Mouse (Mus musculus) ES-Bruce4 (cell line): ENCODE measurements around the gene Tia1. TPM values are rescaled to one million over a fixed set of nuclear protein-coding genes. Genes with fewer than 3 reads are reported as not detected.

ENCODE experiments used
- H3K27ac ChIP-seq: 2 replicates; pipeline ENCODE4 v1.5.1; 2012; ENCODE audit warnings: low read length, inconsistent platforms; ENCODE audit not compliant: insufficient read depth
- H3K27me3 ChIP-seq: 2 replicates; pipeline ENCODE4 v1.6.1; 2012; ENCODE audit warnings: mild to moderate bottlenecking, low read length, inconsistent platforms; ENCODE audit not compliant: control insufficient read depth, poor library complexity, insufficient read depth, severe bottlenecking
- H3K36me3 ChIP-seq: 2 replicates; pipeline ENCODE4 v1.6.1; 2012; ENCODE audit warnings: inconsistent platforms, mild to moderate bottlenecking, low read length, moderate library complexity; ENCODE audit not compliant: control insufficient read depth, poor library complexity, insufficient read depth, severe bottlenecking
- H3K4me1 ChIP-seq: one replicate; pipeline ENCODE4 v1.8.1; 2011; ENCODE audit warnings: low read length; ENCODE audit not compliant: control insufficient read depth, insufficient read depth
- H3K4me3 ChIP-seq: 2 replicates; pipeline ENCODE4 v1.5.1; 2011; ENCODE audit warnings: low read depth, mild to moderate bottlenecking, low read length
- H3K9ac ChIP-seq: 2 replicates; pipeline ENCODE4 v1.6.1; 2012; ENCODE audit warnings: low read depth, mild to moderate bottlenecking, inconsistent platforms; ENCODE audit not compliant: poor library complexity, severe bottlenecking
- H3K9me3 ChIP-seq: replicated peaks from 2 replicates; pipeline ENCODE4 v1.6.1; 2012; ENCODE audit warnings: mild to moderate bottlenecking, low read length, inconsistent platforms; ENCODE audit not compliant: control insufficient read depth, poor library complexity, insufficient read depth, severe bottlenecking
- CTCF ChIP-seq: IDR thresholded peaks from one replicate; pipeline ENCODE4 v1.8.1; 2011; ENCODE audit warnings: low read depth, low read length
- EP300 ChIP-seq: IDR thresholded peaks from 2 replicates; pipeline ENCODE4 v1.6.1; 2011; ENCODE audit warnings: low read depth, low read length; ENCODE audit not compliant: insufficient read depth
- POLR2A ChIP-seq: IDR thresholded peaks from one replicate; pipeline ENCODE4 v1.8.1; 2011; ENCODE audit warnings: low read length; ENCODE audit not compliant: insufficient read depth
- polyA plus RNA-seq: library from polyadenylated mRNA; stranded (reverse); fragments of >200 nt; gene quantifications from 2 replicates; pipeline ENCODE4 v1.2.4, GENCODE M21; 2011; ENCODE audit warnings: low read depth; ENCODE audit not compliant: missing spikeins, insufficient read depth, insufficient read length

Tia1 gene
- polyA plus RNA-seq, 1 experiment: 79.7 TPM

DNA sequence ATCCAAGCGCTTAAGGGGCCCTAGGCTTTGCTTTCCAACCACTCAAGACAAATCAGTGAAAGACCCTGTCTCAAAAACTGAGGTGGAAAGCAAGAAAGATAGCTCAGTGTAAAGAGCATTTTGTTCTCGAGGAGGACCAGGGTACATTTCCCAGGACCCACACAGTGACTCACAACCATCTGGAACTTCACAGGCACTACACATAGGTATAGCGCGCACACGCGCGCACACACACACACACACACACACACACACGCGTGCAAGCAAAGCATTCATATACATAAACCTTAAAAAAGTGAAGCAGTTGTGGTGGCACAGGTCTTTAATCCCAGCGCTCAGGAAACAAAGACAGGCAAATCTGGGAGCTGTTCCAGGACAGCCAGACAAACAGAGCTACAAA is 37.6 kb downstream of the Tia1 start:
- H3K9me3 ChIP-seq: no peaks in the 10 kb centered on the region
- H3K4me3 ChIP-seq: no peak overlapping the region
- no peaks in the 10 kb centered on the region for H3K4me1 ChIP-seq
- H3K27me3 ChIP-seq: no peaks in the 10 kb centered on the region
- no peak overlapping the region for H3K27ac ChIP-seq
- H3K36me3 ChIP-seq: peaks cover 10% of the 10 kb centered on the region; the same call in 1 of the 2 replicates
- H3K9ac ChIP-seq: no peak overlapping the region
- TF ChIP-seq POLR2A (no peak), EP300 (no peak), CTCF (no peak)

DNA sequence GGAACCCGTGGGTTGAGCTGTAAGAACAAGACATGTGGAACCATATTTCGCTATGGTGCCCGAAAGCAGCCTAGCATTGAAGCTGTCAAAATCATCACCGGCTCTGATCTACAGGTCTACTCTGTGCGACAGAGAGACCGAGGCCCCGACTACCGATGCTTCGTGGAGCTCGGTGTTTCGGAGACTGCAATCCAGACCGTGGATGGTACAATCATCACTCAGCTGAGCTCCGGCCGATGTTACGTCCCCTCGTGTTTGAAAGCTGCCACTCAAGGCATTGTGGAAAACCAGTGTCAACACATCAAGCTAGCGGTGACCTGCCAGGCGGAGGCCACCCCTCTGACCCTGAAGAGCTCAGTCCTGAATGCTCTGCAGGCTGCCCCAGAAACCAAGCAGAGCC is 41.5 kb downstream of the Tia1 start:
- H3K36me3 ChIP-seq: peaks cover 19% of the 10 kb centered on the region; the same call in 1 of the 2 replicates
- no peak overlapping the region for H3K4me3 ChIP-seq
- H3K9me3 ChIP-seq: no peaks in the 10 kb centered on the region
- no peak overlapping the region for H3K27ac ChIP-seq
- no peaks in the 10 kb centered on the region for H3K4me1 ChIP-seq
- TF ChIP-seq POLR2A: no peak
- no peak for TF ChIP-seq CTCF
- TF ChIP-seq EP300: no peak
- no peak overlapping the region for H3K9ac ChIP-seq
- no peaks in the 10 kb centered on the region for H3K27me3 ChIP-seq

DNA sequence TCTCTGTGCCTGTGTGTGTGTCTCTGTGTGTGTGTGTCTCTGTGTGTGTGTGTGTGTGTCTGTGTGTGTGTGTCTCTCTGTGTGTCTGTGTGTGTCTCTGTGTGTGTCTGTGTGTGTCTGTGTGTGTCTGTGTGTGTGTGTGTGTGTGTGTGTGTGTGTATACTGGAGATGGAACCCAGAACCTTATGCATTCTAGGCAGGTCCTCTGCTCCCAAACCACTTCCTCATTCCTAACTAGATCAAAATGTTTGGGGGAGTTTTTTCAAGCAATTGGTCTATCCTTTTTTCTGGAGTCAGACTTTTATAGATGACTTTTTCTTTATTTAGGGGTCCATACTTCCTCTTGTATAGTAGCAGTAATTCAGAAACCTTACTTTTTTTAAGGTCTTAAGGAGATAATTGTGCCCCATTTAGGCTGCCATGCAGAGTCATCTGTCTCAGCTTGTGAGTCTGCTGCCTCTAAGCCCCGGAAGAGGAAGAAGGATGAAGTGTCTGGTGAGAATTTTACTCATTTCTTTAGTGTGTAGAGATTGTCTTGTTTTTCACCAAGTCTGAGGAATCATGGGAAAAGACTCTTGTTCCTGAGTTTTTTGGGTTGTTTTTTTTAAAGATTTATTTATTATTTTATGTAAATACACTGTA is 43.0 kb downstream of the Tia1 start:
- TF ChIP-seq POLR2A: no peak
- no peak for TF ChIP-seq CTCF
- TF ChIP-seq EP300: no peak
- peaks cover 18% of the 10 kb centered on the region; the same call in 1 of the 2 replicates for H3K36me3 ChIP-seq

DNA sequence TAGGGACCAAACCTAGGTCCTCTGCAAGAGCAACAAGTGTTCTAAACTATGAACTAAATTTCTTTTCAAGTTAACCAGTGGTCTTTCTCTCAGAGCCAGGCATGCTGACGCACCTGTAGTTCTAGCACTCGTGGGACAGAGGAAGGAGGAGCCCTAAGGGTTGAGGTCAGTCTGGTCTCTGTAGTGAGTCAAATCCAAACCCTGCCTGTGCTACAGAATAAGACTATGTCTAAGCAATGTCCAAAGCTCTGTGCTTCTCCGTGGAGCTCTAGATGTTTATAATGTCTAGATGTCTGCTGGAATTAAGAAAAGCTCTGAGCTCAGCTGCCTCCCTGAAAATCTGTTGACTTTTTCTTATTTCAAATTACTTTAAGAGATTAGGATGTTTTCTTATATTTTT is 52.7 kb downstream of the Tia1 start:
- no peaks in the 10 kb centered on the region for H3K27me3 ChIP-seq
- H3K36me3 ChIP-seq: no peaks in the 10 kb centered on the region; the same call in 1 of the 2 replicates
- H3K9ac ChIP-seq: no peak overlapping the region
- peaks cover 2% of the 10 kb centered on the region for H3K4me1 ChIP-seq
- H3K4me3 ChIP-seq: no peak overlapping the region
- TF ChIP-seq EP300 (no peak), POLR2A (no peak), CTCF (no peak)
- no peaks in the 10 kb centered on the region for H3K9me3 ChIP-seq
- H3K27ac ChIP-seq: no peak overlapping the region

More for the DNA sequence above, 43.0 kb downstream of the Tia1 start:
- no peaks in the 10 kb centered on the region for H3K27me3 ChIP-seq
- H3K9ac ChIP-seq: no peak overlapping the region
- H3K4me3 ChIP-seq: no peak overlapping the region
- no peaks in the 10 kb centered on the region for H3K9me3 ChIP-seq
- no peaks in the 10 kb centered on the region for H3K4me1 ChIP-seq
- no peak overlapping the region for H3K27ac ChIP-seq

DNA sequence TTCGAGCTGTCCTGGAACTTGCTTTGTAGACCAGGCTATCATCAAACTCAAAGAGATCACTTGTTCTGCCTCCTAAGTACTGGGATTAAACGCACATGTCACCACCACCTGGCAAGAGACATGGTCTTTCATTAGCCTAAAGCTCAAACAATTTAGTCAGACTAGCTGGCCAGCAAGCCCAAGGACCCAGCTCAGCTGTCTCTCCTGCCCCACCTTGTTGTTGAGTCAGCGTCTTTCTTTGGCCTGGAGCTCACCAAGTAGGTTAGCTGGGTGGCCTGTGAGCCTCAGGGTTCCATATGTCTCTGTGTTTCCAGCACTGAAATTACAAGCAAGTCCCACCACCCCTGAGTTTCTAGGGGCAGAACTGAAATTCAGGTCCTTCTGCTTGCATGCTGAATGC is 59.1 kb downstream of the Tia1 start:
- H3K4me3 ChIP-seq: no peak overlapping the region
- no peak overlapping the region for H3K9ac ChIP-seq
- H3K36me3 ChIP-seq: no peaks in the 10 kb centered on the region
- TF ChIP-seq EP300 (no peak), POLR2A (no peak), CTCF (no peak)
- H3K27me3 ChIP-seq: no peaks in the 10 kb centered on the region
- no peaks in the 10 kb centered on the region for H3K4me1 ChIP-seq
- no peaks in the 10 kb centered on the region for H3K9me3 ChIP-seq
- H3K27ac ChIP-seq: no peak overlapping the region

DNA sequence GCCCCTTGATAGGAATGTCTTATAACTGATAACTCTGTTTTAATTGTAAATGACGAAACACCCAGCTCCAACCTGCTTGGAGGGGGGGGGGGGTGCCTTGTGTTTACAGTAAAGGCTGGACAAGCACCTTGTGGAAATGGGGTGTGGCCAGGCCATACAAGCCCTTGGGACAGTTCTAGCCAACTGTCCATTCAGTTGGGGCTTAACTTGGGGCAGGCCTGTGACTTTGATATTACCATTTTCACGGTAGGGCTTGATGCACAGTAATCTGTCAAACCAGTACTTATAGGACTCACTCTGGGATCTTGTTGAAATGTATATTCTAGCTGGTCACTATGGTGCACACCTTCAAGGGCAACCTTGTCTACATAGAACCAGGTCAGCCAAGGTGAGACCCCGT is 67.3 kb downstream of the Tia1 start:
- peak overlapping the region; percentile 59 for H3K9ac ChIP-seq
- no peaks in the 10 kb centered on the region for H3K36me3 ChIP-seq
- H3K27ac ChIP-seq: peak overlapping the region; percentile 79
- H3K4me1 ChIP-seq: no peaks in the 10 kb centered on the region
- no peaks in the 10 kb centered on the region for H3K27me3 ChIP-seq
- H3K9me3 ChIP-seq: no peaks in the 10 kb centered on the region
- H3K4me3 ChIP-seq: peak overlapping the region; percentile 88
- TF ChIP-seq CTCF (no peak), POLR2A (peak; percentile 15)
